9 mouse cellular contexts compared by ENCODE assay signal in genomic region chr1:133744609-133745008, GRCm38 (mm10). TPM values are rescaled to one million over a fixed set of nuclear protein-coding genes. Genes with fewer than 3 reads are reported as not detected.
A peak's percentile ranks its signal among the peaks of the same experiment; 100 is the strongest.
DNase-seq lines count a peak whose midpoint lies in the region; ATAC-seq and TF ChIP-seq lines count a peak whose summit lies in the region.
"Had no signal": no experiment of that assay in that cellular context is flagged by ENCODE, and none has a peak within 500 bp of the region (broad histone marks: within the 10 kb centered on the region; RNA-seq: fewer than 3 reads in every experiment).

No protein-coding gene starts in this region.

- ATAC-seq in midbrain, embryonic 15.5 days (replicated peaks): 0 out of 2 replicates have a peak, but pooled peaks have one; percentile 39
- ATAC-seq in kidney, embryonic 16.5 days (ENCODE audit: low FRiP score, low TSS enrichment): peak; percentile 25; the same call in 1 of the 2 replicates
- no peak for ATAC-seq in liver, embryonic 15.5 days (ENCODE audit: insufficient read depth)
- no peak for ATAC-seq in activated CD4-positive, CD25-positive, alpha-beta regulatory T cell, adult 4 months

- H3K4me2 ChIP-seq in midbrain, embryonic 15.5 days: no peak overlapping the region
- no peak overlapping the region for H3K4me2 ChIP-seq in kidney, embryonic 16.5 days (replicated peaks; ENCODE audit: low read depth, low read length)
- H3K4me2 ChIP-seq in liver, embryonic 15.5 days: no peak overlapping the region

- no peak for TF ChIP-seq CTCF in cerebellum, adult 2 months (IDR thresholded peaks at IDR 0.05; ENCODE audit: borderline replicate concordance, insufficient read depth, low read depth, low read length)

- H3K4me3 ChIP-seq in midbrain, embryonic 15.5 days: no peak overlapping the region
- H3K4me3 ChIP-seq in midbrain, embryonic 10.5 days: no peak overlapping the region
- no peak overlapping the region for H3K4me3 ChIP-seq in cerebellum, adult 2 months (replicated peaks; ENCODE audit: insufficient read depth, low read depth, low read length)
- H3K4me3 ChIP-seq in kidney, embryonic 16.5 days (ENCODE audit: low read length): no peak overlapping the region
- H3K4me3 ChIP-seq in liver, embryonic 15.5 days (replicated peaks): no peak overlapping the region

- DNase-seq in midbrain, embryonic 10.5 days (ENCODE audit: low spot score): no peak
- peak; percentile 78 to 82 for DNase-seq in cerebellum, adult 2 months
- DNase-seq in heart, adult 8-10 months (ENCODE audit: low spot score): peak; percentile 75
- DNase-seq in urinary bladder, adult 2 months (ENCODE audit: low spot score): peak; percentile 46

- no peak for TF ChIP-seq POLR2A in cerebellum, adult 2 months (IDR thresholded peaks at IDR 0.05; ENCODE audit: borderline replicate concordance, insufficient read depth, low read length)

- H3K9me3 ChIP-seq in midbrain, embryonic 15.5 days: no peaks in the 10 kb centered on the region
- H3K9me3 ChIP-seq in midbrain, embryonic 10.5 days (replicated peaks): no peaks in the 10 kb centered on the region
- no peaks in the 10 kb centered on the region for H3K9me3 ChIP-seq in kidney, embryonic 16.5 days (ENCODE audit: low read length)
- no peaks in the 10 kb centered on the region for H3K9me3 ChIP-seq in liver, embryonic 15.5 days (replicated peaks)

- H3K9ac ChIP-seq in midbrain, embryonic 15.5 days: no peak overlapping the region
- H3K9ac ChIP-seq in kidney, embryonic 16.5 days (replicated peaks; ENCODE audit: low read length): no peak overlapping the region
- H3K9ac ChIP-seq in liver, embryonic 15.5 days: 0 out of 2 replicates have a peak overlapping the region, but pooled peaks have one; percentile 13

- no peaks in the 10 kb centered on the region for H3K27me3 ChIP-seq in midbrain, embryonic 15.5 days (replicated peaks)
- H3K27me3 ChIP-seq in midbrain, embryonic 10.5 days (ENCODE audit: low read depth, poor library complexity, severe bottlenecking): peaks cover 33% of the 10 kb centered on the region
- no peaks in the 10 kb centered on the region for H3K27me3 ChIP-seq in cerebellum, adult 2 months (ENCODE audit: control insufficient read depth, insufficient read depth, low read length)
- no peaks in the 10 kb centered on the region for H3K27me3 ChIP-seq in kidney, embryonic 16.5 days (ENCODE audit: insufficient read depth, low read length)
- no peaks in the 10 kb centered on the region for H3K27me3 ChIP-seq in liver, embryonic 15.5 days

- no peak overlapping the region for H3K27ac ChIP-seq in midbrain, embryonic 15.5 days
- no peak overlapping the region for H3K27ac ChIP-seq in midbrain, embryonic 10.5 days (replicated peaks)
- no peak overlapping the region for H3K27ac ChIP-seq in cerebellum, adult 2 months (ENCODE audit: insufficient read depth, low read length)
- peak overlapping the region; percentile 13; the same call in 1 of the 2 replicates for H3K27ac ChIP-seq in kidney, embryonic 16.5 days (ENCODE audit: low read length)
- peak overlapping the region; percentile 58 for H3K27ac ChIP-seq in liver, embryonic 15.5 days (replicated peaks)

- no peaks in the 10 kb centered on the region for H3K36me3 ChIP-seq in midbrain, embryonic 15.5 days (replicated peaks)
- no peaks in the 10 kb centered on the region for H3K36me3 ChIP-seq in midbrain, embryonic 10.5 days
- H3K36me3 ChIP-seq in kidney, embryonic 16.5 days (ENCODE audit: insufficient read depth, low read length): no peaks in the 10 kb centered on the region
- peaks cover 98% of the 10 kb centered on the region for H3K36me3 ChIP-seq in liver, embryonic 15.5 days (replicated peaks)

- WGBS in midbrain, embryonic 15.5 days: 54% methylated on average over 4 of the region's 4 CpGs
- WGBS in midbrain, embryonic 10.5 days: 75% methylated on average over 4 of the region's 4 CpGs
- 10% methylated on average over 4 of the region's 4 CpGs for WGBS in cerebellum, adult 2 months
- WGBS in kidney, embryonic 16.5 days: 71% methylated on average over 4 of the region's 4 CpGs
- 85% methylated on average over 4 of the region's 4 CpGs for WGBS in liver, embryonic 15.5 days (ENCODE audit: insufficient replicate concordance)

- peaks cover 12% of the 10 kb centered on the region for H3K4me1 ChIP-seq in midbrain, embryonic 15.5 days
- peaks cover 29% of the 10 kb centered on the region for H3K4me1 ChIP-seq in midbrain, embryonic 10.5 days
- H3K4me1 ChIP-seq in cerebellum, adult 2 months (ENCODE audit: control insufficient read depth, insufficient read depth, low read length): peaks cover 40% of the 10 kb centered on the region
- peaks cover 21% of the 10 kb centered on the region for H3K4me1 ChIP-seq in kidney, embryonic 16.5 days (ENCODE audit: insufficient read depth, low read length)
- H3K4me1 ChIP-seq in liver, embryonic 15.5 days (replicated peaks): peaks cover 70% of the 10 kb centered on the region

RNA-seq across cellular contexts. Expression of gene Lax1, which starts 54.7 kb away (rescaled TPM):
- polyA plus RNA-seq in midbrain, embryonic 15.5 days (2015; fragmentation: Nextera tagmentation; extraction: Ambion mirVana): 0.09 and 0.14 TPM in 2 replicates
- 0.23 and 0.31 TPM in 2 replicates for polyA plus RNA-seq in midbrain, embryonic 10.5 days (2016; fragmentation: Nextera tagmentation; extraction: Ambion mirVana)
- polyA plus RNA-seq in cerebellum, adult 2 months (2012; rRNA removed): 0.25 and 0.27 TPM in 2 replicates
- under 1 TPM in 3 of 4 experiments, not detected in 1; 0.19 to 0.38 (median 0.23) TPM for total RNA-seq in heart, adult 8-10 months (2022)
- polyA plus RNA-seq in kidney, embryonic 16.5 days (2015; fragmentation: Nextera tagmentation; extraction: Ambion mirVana): 0.50 and 0.60 TPM in 2 replicates
- polyA plus RNA-seq in liver, embryonic 15.5 days (2015; fragmentation: Nextera tagmentation; extraction: Ambion mirVana): 0.58 and 0.70 TPM in 2 replicates
- 2.4 and 4.1 TPM in 2 replicates for polyA plus RNA-seq in urinary bladder, adult 2 months (2012; rRNA removed)
- polyA plus RNA-seq in activated CD4-positive, CD25-positive, alpha-beta regulatory T cell, adult 4 months (2017; shearing (Covaris generic)): 100 to 1,000 TPM; 109 to 137 TPM
- total RNA-seq: layer of hippocampus, adult 8-10 months had no signal

RNA-seq across cellular contexts. Expression of gene Atp2b4, which starts 56.2 kb away (rescaled TPM):
- 11.3 and 11.6 TPM in 2 replicates for polyA plus RNA-seq in midbrain, embryonic 15.5 days (2015; fragmentation: Nextera tagmentation; extraction: Ambion mirVana)
- polyA plus RNA-seq in midbrain, embryonic 10.5 days (2016; fragmentation: Nextera tagmentation; extraction: Ambion mirVana): 3.0 and 5.7 TPM in 2 replicates
- 18.7 and 19.8 TPM in 2 replicates for polyA plus RNA-seq in cerebellum, adult 2 months (2012; rRNA removed)
- total RNA-seq in heart, adult 8-10 months (2022): 10 to 100 TPM; 15.9 to 20.8 (median 18.8) TPM
- 7.6 and 8.2 TPM in 2 replicates for polyA plus RNA-seq in kidney, embryonic 16.5 days (2015; fragmentation: Nextera tagmentation; extraction: Ambion mirVana)
- 37.6 and 40.1 TPM in 2 replicates for polyA plus RNA-seq in liver, embryonic 15.5 days (2015; fragmentation: Nextera tagmentation; extraction: Ambion mirVana)
- polyA plus RNA-seq in urinary bladder, adult 2 months (2012; rRNA removed): 113 and 189 TPM in 2 replicates
- polyA plus RNA-seq in activated CD4-positive, CD25-positive, alpha-beta regulatory T cell, adult 4 months (2017; shearing (Covaris generic)): 10 to 100 TPM; 17.8 to 19.0 TPM

Comparison
In these comparisons a context has a peak if more than half of its experiments do, and no peak if none do; other contexts are left out.
1. ATAC-seq: peak in midbrain, embryonic 15.5 days (single experiment) and kidney, embryonic 16.5 days (single experiment); none in liver, embryonic 15.5 days (single experiment) and activated CD4-positive, CD25-positive, alpha-beta regulatory T cell, adult 4 months (single experiment).
2. H3K27ac ChIP-seq: peak in kidney, embryonic 16.5 days (single experiment) and liver, embryonic 15.5 days (single experiment); none in midbrain, embryonic 15.5 days (single experiment), midbrain, embryonic 10.5 days (single experiment) and cerebellum, adult 2 months (single experiment).
3. RNA of gene Lax1, which starts 54.7 kb away (polyA plus RNA-seq): 109 to 137 TPM in activated CD4-positive, CD25-positive, alpha-beta regulatory T cell, adult 4 months; 2.4 to 4.1 TPM in urinary bladder, adult 2 months, 0.58 to 0.70 TPM in liver, embryonic 15.5 days, 0.50 to 0.60 TPM in kidney, embryonic 16.5 days, 0.25 to 0.27 TPM in cerebellum, adult 2 months, 0.23 to 0.31 TPM in midbrain, embryonic 10.5 days and 0.09 to 0.14 TPM in midbrain, embryonic 15.5 days; every median in the first group is over 10 times any median in the second.